Mouse (Mus musculus) CH12.LX (cell line): ENCODE measurements around the gene Tpx2.

Experiments
- CTCF ChIP-seq, 2 experiments: IDR thresholded peaks in 1 of 2; conservative IDR thresholded peaks in 1 of 2; 2 replicates each; pipeline ENCODE4 v1.5.1; 2011 to 2012; ENCODE audit warnings: low read depth in 2 of 2, low read length in 2 of 2, improper control_type of control experiment in 1 of 2, inconsistent platforms in 1 of 2, mild to moderate bottlenecking in 1 of 2, moderate library complexity in 1 of 2
- JUND ChIP-seq: conservative IDR thresholded peaks from 2 replicates; pipeline ENCODE4 v1.6.1; 2011; ENCODE audit warnings: low read depth, low read length, improper control_type of control experiment
- MAZ ChIP-seq: IDR thresholded peaks from 2 replicates; pipeline ENCODE4 v1.6.1; 2012; ENCODE audit warnings: low read depth, mild to moderate bottlenecking, inconsistent platforms, low read length, improper control_type of control experiment, moderate library complexity
- MEF2A ChIP-seq: IDR thresholded peaks from 2 replicates; pipeline ENCODE4 v1.6.1; 2014; ENCODE audit warnings: low read depth, mild to moderate bottlenecking, inconsistent platforms, low read length, improper control_type of control experiment, borderline replicate concordance
- MYC ChIP-seq: IDR thresholded peaks from 2 replicates; pipeline ENCODE4 v1.6.1; 2011; ENCODE audit warnings: low read depth, mild to moderate bottlenecking, improper control_type of control experiment, low read length
- NELFE ChIP-seq: IDR thresholded peaks from 2 replicates; pipeline ENCODE4 v1.6.1; 2011; ENCODE audit warnings: low read depth, low read length, improper control_type of control experiment
- NRF1 ChIP-seq: IDR thresholded peaks from 2 replicates; pipeline ENCODE4 v1.6.1; 2014; ENCODE audit warnings: low read depth, mild to moderate bottlenecking, inconsistent platforms, low read length, improper control_type of control experiment, moderate library complexity
- POLR2A ChIP-seq: IDR thresholded peaks from 2 replicates; pipeline ENCODE4 v1.6.1; 2011; ENCODE audit warnings: low read depth, mild to moderate bottlenecking, improper control_type of control experiment, low read length
- RAD21 ChIP-seq: IDR thresholded peaks from 2 replicates; pipeline ENCODE4 v1.6.1; 2011; ENCODE audit warnings: low read depth, mild to moderate bottlenecking, low read length, improper control_type of control experiment, moderate library complexity
- USF1 ChIP-seq: IDR thresholded peaks from 2 replicates; pipeline ENCODE4 v1.6.1; 2014; ENCODE audit warnings: low read depth, mild to moderate bottlenecking, inconsistent platforms, low read length, improper control_type of control experiment

GRCm38 (mm10) chr2:152928219-152928987, 80.6 kb downstream of the Tpx2 start:
- TF ChIP-seq CTCF (conservative IDR thresholded peaks at IDR 0.05 in 1 of 2, IDR thresholded peaks at IDR 0.05 in 1 of 2; ENCODE audit: low read depth in 2 of 2, low read length in 2 of 2) (no peak), POLR2A (no peak), USF1 (no peak), MYC (no peak), MEF2A (no peak), JUND (no peak), NELFE (no peak), MAZ (no peak), NRF1 (no peak), RAD21 (no peak)
